Mouse (Mus musculus) forebrain, embryonic 15.5 days (tissue): Measurements from ENCODE around the gene Fkbp8. TPM values are rescaled to one million over a fixed set of nuclear protein-coding genes. Genes with fewer than 3 reads are reported as not detected.
A peak's percentile ranks its signal among the peaks of the same experiment; 100 is the strongest.

Experiments
- ATAC-seq: fragments of 200-750 bp; cut with Nextera tagmentation; replicated peaks from 2 replicates; pipeline ENCODE4 v1.8.0; 2017; ENCODE audit warnings: mild to moderate bottlenecking, moderate TSS enrichment, moderate library complexity
- H3K27ac ChIP-seq: fragments of 300-500 bp; sonication (generic); replicated peaks from 2 replicates; pipeline ENCODE4 v1.5.1; 2015; ENCODE audit warnings: mild to moderate bottlenecking, inconsistent platforms
- H3K27me3 ChIP-seq: fragments of 300-500 bp; sonication (generic); 2 replicates; pipeline ENCODE4 v1.6.1; 2015; ENCODE audit warnings: inconsistent platforms
- H3K36me3 ChIP-seq: fragments of 300-500 bp; sonication (generic); 2 replicates; pipeline ENCODE4 v1.6.1; 2015; ENCODE audit warnings: mild to moderate bottlenecking, inconsistent platforms
- H3K4me1 ChIP-seq: fragments of 300-500 bp; sonication (generic); 2 replicates; pipeline ENCODE4 v1.6.1; 2015; ENCODE audit warnings: inconsistent platforms
- H3K4me2 ChIP-seq: fragments of 300-500 bp; sonication (generic); replicated peaks from 2 replicates; pipeline ENCODE4 v1.6.1; 2015; ENCODE audit warnings: mild to moderate bottlenecking, inconsistent platforms
- H3K4me3 ChIP-seq: fragments of 300-500 bp; sonication (generic); 2 replicates; pipeline ENCODE4 v1.5.1; 2015; ENCODE audit warnings: mild to moderate bottlenecking, inconsistent platforms
- H3K9ac ChIP-seq: fragments of 300-500 bp; sonication (generic); replicated peaks from 2 replicates; pipeline ENCODE4 v1.6.1; 2015; ENCODE audit warnings: mild to moderate bottlenecking, inconsistent platforms
- H3K9me3 ChIP-seq: fragments of 300-500 bp; sonication (generic); 2 replicates; pipeline ENCODE4 v1.6.1; 2016; ENCODE audit warnings: inconsistent platforms
- WGBS: fragments of 180-500 bp; shearing (Covaris S2); methylation state at CpG from one replicate; pipeline ENCODE4 v1.1.7; 2015; ENCODE audit warnings: mixed read lengths; 5-methylcytosine and 5-hydroxymethylcytosine counted together
- polyA plus RNA-seq: library from polyadenylated mRNA; unstranded; fragments of >200 nt; fragmentation: Nextera tagmentation; extraction: Ambion mirVana; gene quantifications from 2 replicates; pipeline ENCODE4 v1.2.1, GENCODE M21; 2015

Fkbp8 gene
- polyA plus RNA-seq, 1 experiment from 2014 or later, result 433 TPM

DNA sequence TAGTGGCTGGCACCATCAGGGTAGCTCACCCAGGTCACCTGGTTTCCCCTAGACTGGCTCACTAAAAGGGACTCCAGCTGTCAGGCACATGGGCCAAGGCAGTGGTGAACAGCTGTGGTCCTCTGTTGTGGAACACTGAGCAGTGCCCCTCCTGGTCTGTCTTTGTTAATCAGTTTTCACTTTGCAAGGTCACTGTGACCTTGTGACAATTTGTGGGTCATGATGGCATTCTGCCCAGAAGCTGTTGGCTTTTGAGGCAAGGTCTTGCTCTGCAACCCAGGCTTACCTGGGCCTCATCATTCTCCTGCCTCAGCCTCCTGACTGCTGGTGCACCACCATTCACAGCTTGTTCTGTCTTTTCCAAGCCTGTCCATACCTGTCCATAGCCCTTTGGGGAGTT lies 42.8 kb downstream of the Fkbp8 start:
- Histone ChIP-seq H3K9me3 (no peaks in the 10 kb centered on the region), H3K27ac (no peak overlapping the region), H3K27me3 (no peaks in the 10 kb centered on the region), H3K36me3 (peaks cover 5% of the 10 kb centered on the region), H3K4me1 (peaks cover 5% of the 10 kb centered on the region; the same call in 1 of the 2 replicates), H3K4me2 (no peak overlapping the region), H3K9ac (no peak overlapping the region), H3K4me3 (no peak overlapping the region)
- no peak for ATAC-seq

DNA sequence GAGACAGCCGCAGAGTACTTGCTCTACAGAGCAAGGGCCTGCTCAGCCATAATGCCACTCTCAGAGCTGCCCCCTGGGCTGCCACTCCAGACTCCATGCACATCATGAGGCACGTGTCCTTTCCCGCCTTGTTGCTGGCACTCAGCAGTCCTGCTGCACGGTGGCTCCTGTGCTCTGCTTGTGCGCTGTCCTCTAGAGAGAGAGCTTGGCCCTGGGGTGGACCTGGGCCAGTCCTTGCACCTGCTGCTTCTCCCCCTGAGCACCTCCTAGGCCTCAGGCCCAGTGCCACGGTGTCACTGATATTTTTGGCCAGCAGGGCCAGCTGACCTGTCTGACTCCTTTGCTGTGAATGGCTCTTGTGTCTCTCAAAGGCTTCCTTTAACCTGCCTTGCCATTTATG lies 43.5 kb downstream of the Fkbp8 start:
- Histone ChIP-seq H3K4me1 (no peaks in the 10 kb centered on the region), H3K4me2 (no peak overlapping the region), H3K4me3 (no peak overlapping the region), H3K27ac (no peak overlapping the region), H3K9ac (no peak overlapping the region), H3K36me3 (peaks cover 5% of the 10 kb centered on the region), H3K27me3 (no peaks in the 10 kb centered on the region), H3K9me3 (no peaks in the 10 kb centered on the region)
- WGBS, result 79% methylated on average over 6 of the region's 6 CpGs
- ATAC-seq, result no peak

DNA sequence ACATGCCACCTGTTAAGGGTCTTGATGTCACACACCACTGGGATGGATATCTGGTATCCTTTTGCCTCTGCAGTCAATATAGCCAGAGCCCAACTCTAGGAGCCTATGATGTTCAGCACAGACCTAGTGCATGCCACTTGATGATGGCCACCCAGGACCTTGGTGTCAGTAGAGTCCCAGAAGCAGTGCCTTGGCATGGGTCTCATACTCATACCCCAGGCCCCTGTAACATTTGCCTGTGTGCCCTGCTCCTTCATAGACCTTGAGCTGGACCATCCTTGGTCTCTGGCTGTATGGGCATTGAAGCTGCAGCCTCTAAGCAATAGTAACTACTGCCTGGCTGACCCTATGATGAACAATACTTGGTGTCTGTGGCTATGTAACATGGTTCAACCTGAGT lies 46.8 kb downstream of the Fkbp8 start:
- Histone ChIP-seq H3K4me1 (no peaks in the 10 kb centered on the region), H3K27me3 (no peaks in the 10 kb centered on the region), H3K9me3 (no peaks in the 10 kb centered on the region), H3K36me3 (peaks cover 14% of the 10 kb centered on the region), H3K9ac (no peak overlapping the region), H3K27ac (no peak overlapping the region), H3K4me2 (no peak overlapping the region), H3K4me3 (no peak overlapping the region)
- no peak for ATAC-seq

DNA sequence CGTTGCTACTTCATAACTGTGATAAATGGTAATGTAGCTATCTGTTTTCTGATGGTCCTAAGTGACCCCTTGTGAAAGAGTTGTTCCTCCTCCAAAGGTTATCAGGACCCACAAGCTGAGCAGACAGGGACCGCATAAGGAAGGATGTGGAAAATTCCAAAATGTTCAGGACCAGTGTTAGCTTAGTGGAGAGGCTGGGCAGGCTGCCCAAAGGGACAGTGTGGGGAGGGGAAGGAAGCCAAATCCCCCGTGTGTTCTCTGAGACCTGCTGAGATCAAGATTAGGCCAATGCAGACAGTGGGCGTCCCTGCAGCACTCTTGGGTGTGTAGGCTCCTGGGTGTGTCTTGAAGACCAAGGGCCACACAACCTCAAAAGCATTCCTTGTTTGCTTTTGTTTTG lies 47.4 kb downstream of the Fkbp8 start:
- no peaks in the 10 kb centered on the region for H3K4me1 ChIP-seq
- H3K4me3 ChIP-seq, result no peak overlapping the region
- no peak overlapping the region for H3K9ac ChIP-seq
- H3K9me3 ChIP-seq, result no peaks in the 10 kb centered on the region
- ATAC-seq, result no peak
- 83% methylated on average over 4 of the region's 4 CpGs for WGBS
- no peak overlapping the region for H3K4me2 ChIP-seq
- H3K27ac ChIP-seq, result no peak overlapping the region
- H3K27me3 ChIP-seq, result no peaks in the 10 kb centered on the region
- peaks cover 15% of the 10 kb centered on the region for H3K36me3 ChIP-seq

DNA sequence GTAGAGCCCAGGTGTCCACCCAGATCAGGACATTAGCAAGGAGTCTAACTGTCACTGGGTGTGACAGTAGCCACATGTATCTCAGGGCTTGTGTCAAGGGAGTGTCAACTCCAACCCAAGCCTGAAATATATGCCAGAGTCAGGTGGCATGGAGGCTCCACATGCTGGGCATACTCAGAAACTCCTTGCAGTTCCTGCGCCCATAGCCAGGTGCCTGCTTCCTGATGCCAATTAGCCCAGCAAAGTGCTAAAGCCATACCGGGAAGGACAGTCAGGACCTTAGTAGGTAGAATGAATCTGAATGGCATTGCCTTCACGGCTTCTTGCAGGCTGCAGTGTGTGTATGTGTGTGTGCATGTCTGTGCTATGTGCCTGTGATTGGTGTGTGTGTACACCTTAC lies 49.7 kb downstream of the Fkbp8 start:
- ATAC-seq, result no peak
- Histone ChIP-seq H3K4me1 (no peaks in the 10 kb centered on the region), H3K4me3 (no peak overlapping the region), H3K9ac (no peak overlapping the region), H3K4me2 (no peak overlapping the region), H3K27ac (no peak overlapping the region), H3K36me3 (peaks cover 28% of the 10 kb centered on the region), H3K27me3 (no peaks in the 10 kb centered on the region), H3K9me3 (no peaks in the 10 kb centered on the region)
- 94% methylated on average over 3 of the region's 3 CpGs for WGBS

DNA sequence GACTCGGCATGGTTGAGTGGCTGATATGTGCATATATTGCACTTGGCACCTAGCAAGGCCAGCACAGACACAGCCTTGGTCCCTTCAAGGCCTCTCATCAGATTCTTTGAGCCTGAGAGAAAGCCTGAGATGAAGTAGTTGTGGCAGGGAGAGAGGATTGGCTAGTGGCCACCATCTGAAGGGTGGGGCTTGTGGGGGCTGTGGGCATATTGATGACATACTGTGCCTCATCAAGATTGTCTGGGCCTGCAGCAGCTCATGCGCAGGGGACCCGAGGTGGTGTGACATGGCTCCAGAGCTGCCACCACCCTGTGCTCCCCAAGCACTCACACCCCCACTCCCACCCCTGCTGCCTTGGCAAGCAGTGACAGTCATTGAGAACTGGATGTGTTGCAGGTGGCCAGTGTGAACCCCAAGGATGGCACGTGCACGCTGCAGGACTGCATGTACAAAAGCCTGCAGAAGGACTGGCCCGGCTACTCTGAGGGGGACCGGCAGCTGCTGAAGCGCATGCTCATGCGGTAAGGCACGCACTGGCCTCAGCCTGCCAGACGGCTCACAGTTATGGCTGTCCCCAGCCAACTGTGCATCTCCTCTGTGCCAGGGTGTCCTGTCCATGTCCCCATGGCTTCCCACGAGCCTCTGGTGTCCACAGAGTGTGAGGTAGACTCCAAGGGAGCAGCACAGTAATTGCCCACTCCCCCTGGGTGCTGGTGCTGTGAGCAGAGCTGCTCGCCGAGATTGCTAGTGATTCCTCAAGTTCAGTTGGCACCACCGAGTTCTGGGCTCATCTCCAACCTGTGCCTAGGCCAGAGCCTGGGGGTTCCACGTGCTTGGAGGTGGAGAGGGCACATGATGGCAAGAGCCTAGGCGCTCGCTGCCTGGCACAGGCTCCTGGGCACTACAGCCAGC lies 56.2 kb downstream of the Fkbp8 start:
- H3K9me3 ChIP-seq, result no peaks in the 10 kb centered on the region
- H3K9ac ChIP-seq, result no peak overlapping the region
- H3K4me1 ChIP-seq, result no peaks in the 10 kb centered on the region
- H3K4me3 ChIP-seq, result no peak overlapping the region
- H3K27me3 ChIP-seq, result no peaks in the 10 kb centered on the region
- WGBS, result 90% methylated on average over 18 of the region's 18 CpGs
- H3K36me3 ChIP-seq, result peaks cover 60% of the 10 kb centered on the region
- no peak overlapping the region for H3K27ac ChIP-seq
- no peak for ATAC-seq
- H3K4me2 ChIP-seq, result no peak overlapping the region

DNA sequence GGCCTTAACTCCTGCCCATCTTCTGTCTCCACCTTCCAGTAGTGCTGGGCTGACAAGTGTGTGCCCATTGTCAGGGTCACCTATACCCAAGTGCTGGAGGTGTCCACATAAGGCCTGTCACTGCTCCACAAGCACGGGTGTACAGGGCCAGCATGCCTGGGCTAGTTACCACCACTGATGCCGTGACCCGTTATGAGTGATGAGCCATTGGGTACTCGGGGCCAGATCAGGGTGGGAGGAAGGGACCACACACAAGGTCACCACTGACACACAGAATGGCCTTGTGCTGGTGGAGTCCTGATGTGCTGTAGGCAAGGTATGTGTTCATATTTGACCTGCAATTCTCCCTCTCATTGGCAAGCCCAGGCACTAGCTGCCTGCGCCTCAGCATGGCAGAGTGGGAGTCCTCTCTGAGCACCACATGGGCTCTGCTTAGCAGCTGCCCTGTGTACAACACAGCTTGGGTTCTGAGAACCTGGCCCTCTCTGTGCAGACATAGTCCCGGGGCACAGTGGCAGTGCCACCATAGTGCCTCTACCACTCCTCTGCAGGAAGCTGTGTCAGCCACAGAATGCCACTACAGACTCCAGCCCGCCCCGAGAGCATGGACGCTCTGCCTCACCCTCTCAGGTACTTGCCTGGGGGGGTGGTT lies 57.2 kb downstream of the Fkbp8 start:
- no peaks in the 10 kb centered on the region for H3K9me3 ChIP-seq
- H3K27me3 ChIP-seq, result no peaks in the 10 kb centered on the region
- H3K36me3 ChIP-seq, result peaks cover 62% of the 10 kb centered on the region
- ATAC-seq, result peak; percentile 51; the same call in 1 of the 2 replicates
- no peak overlapping the region for H3K4me2 ChIP-seq
- no peak overlapping the region for H3K4me3 ChIP-seq
- 91% methylated on average over 9 of the region's 9 CpGs for WGBS
- no peaks in the 10 kb centered on the region for H3K4me1 ChIP-seq
- H3K27ac ChIP-seq, result no peak overlapping the region
- no peak overlapping the region for H3K9ac ChIP-seq

Other genes starting within 250 kb of the Fkbp8 start
- gene Homer3, start 244.9 kb upstream of the Fkbp8 start, polyA plus RNA-seq, result 52.5 and 55.7 TPM in 2 replicates
- 52.2 and 53.8 TPM in 2 replicates for gene Ddx49, start 225.2 kb upstream of the Fkbp8 start, polyA plus RNA-seq
- gene Cope, start 225.2 kb upstream of the Fkbp8 start, polyA plus RNA-seq, result 266 and 271 TPM in 2 replicates
- gene Cers1, start 211.9 kb upstream of the Fkbp8 start, polyA plus RNA-seq, result 31.3 and 31.9 TPM in 2 replicates
- 0.87 and 5.1 TPM in 2 replicates for gene Gdf1, start 197.9 kb upstream of the Fkbp8 start, polyA plus RNA-seq
- 17.5 and 17.8 TPM in 2 replicates for gene Upf1, start 174.4 kb upstream of the Fkbp8 start, polyA plus RNA-seq
- gene Comp, start 154.2 kb upstream of the Fkbp8 start, polyA plus RNA-seq, result 0.14 TPM in 1 of 2 replicates, not detected in the other
- gene Crtc1, start 88.1 kb upstream of the Fkbp8 start, polyA plus RNA-seq, result 41.0 and 42.2 TPM in 2 replicates
- gene Klhl26, start 50.8 kb upstream of the Fkbp8 start, polyA plus RNA-seq, result 19.3 and 21.4 TPM in 2 replicates
- 70.2 and 75.0 TPM in 2 replicates for gene Tmem59l, start 40.4 kb upstream of the Fkbp8 start, polyA plus RNA-seq
- gene Crlf1, start 34.6 kb upstream of the Fkbp8 start, polyA plus RNA-seq, result 4.3 and 5.3 TPM in 2 replicates
- gene Rex1bd, start 21.0 kb upstream of the Fkbp8 start, polyA plus RNA-seq, result 164 and 176 TPM in 2 replicates
- 724 and 839 TPM in 2 replicates for gene Uba52, start 16.9 kb upstream of the Fkbp8 start, polyA plus RNA-seq
- 49.8 and 50.2 TPM in 2 replicates for gene Kxd1, start 232 bp downstream of the Fkbp8 start, polyA plus RNA-seq
- gene Ell, start 11.7 kb downstream of the Fkbp8 start, polyA plus RNA-seq, result 17.4 and 19.2 TPM in 2 replicates
- gene Isyna1, start 66.6 kb downstream of the Fkbp8 start, polyA plus RNA-seq, result 116 TPM in 2 replicates
- 114 TPM in 2 replicates for gene Ssbp4, start 81.1 kb downstream of the Fkbp8 start, polyA plus RNA-seq
- gene Lrrc25, start 88.4 kb downstream of the Fkbp8 start, polyA plus RNA-seq, result 0.74 and 1.3 TPM in 2 replicates
- gene Gdf15, start 104.7 kb downstream of the Fkbp8 start, polyA plus RNA-seq, result not detected in 2 replicates
- 63.6 and 70.2 TPM in 2 replicates for gene Pgpep1, start 132.7 kb downstream of the Fkbp8 start, polyA plus RNA-seq
- gene Lsm4, start 145.5 kb downstream of the Fkbp8 start, polyA plus RNA-seq, result 211 and 228 TPM in 2 replicates
- gene Jund, start 171.2 kb downstream of the Fkbp8 start, polyA plus RNA-seq, result 89.0 and 96.0 TPM in 2 replicates
- 0.13 and 0.14 TPM in 2 replicates for gene Iqcn, start 175.7 kb downstream of the Fkbp8 start, polyA plus RNA-seq
- not detected in 2 replicates for gene Gm3336, start 190.8 kb downstream of the Fkbp8 start, polyA plus RNA-seq
- gene Pde4c, start 196.0 kb downstream of the Fkbp8 start, polyA plus RNA-seq, result 0.13 and 0.22 TPM in 2 replicates
- gene Rab3a, start 227.0 kb downstream of the Fkbp8 start, polyA plus RNA-seq, result 319 and 328 TPM in 2 replicates
- gene Mpv17l2, start 233.2 kb downstream of the Fkbp8 start, polyA plus RNA-seq, result 51.5 and 57.7 TPM in 2 replicates
- 126 and 127 TPM in 2 replicates for gene Pik3r2, start 249.0 kb downstream of the Fkbp8 start, polyA plus RNA-seq